Mouse (Mus musculus) MEL (cell line): Measurements from ENCODE around the gene Asb8. TPM values are rescaled to one million over a fixed set of nuclear protein-coding genes. Genes with fewer than 3 reads are reported as not detected.
A peak's percentile ranks its signal among the peaks of the same experiment; 100 is the strongest.

Experiments
- DNase-seq: peaks from one replicate; pipeline ENCODE4 v3.0.0; 2011; ENCODE audit warnings: low read depth, low spot score
- H3K27ac ChIP-seq: 2 replicates; pipeline ENCODE4 v1.5.1; 2012; ENCODE audit warnings: low read depth, mild to moderate bottlenecking, control low read depth, low read length, moderate library complexity; ENCODE audit not compliant: control insufficient read depth
- H3K27me3 ChIP-seq, 2 experiments: fragments of 150-350 bp in 1 of 2; sonication (generic) in 1 of 2; 2 replicates each; pipeline ENCODE4 v1.6.1; 2012; ENCODE audit warnings: low read length in 2 of 2, mild to moderate bottlenecking in 2 of 2, improper control_type of control experiment in 1 of 2, moderate library complexity in 1 of 2; ENCODE audit not compliant: insufficient read depth in 2 of 2, control insufficient read depth in 1 of 2
- H3K36me3 ChIP-seq, 2 experiments: 2 replicates each; pipeline ENCODE4 v1.6.1; 2012 to 2014; ENCODE audit warnings: low read length in 2 of 2, improper control_type of control experiment in 1 of 2, inconsistent platforms in 1 of 2, mild to moderate bottlenecking in 1 of 2; ENCODE audit not compliant: insufficient read depth in 2 of 2, control insufficient read depth in 1 of 2
- H3K4me1 ChIP-seq, 2 experiments: fragments of 150-350 bp in 1 of 2; sonication (generic) in 1 of 2; 2 replicates each; pipeline ENCODE4 v1.6.1; 2012; ENCODE audit warnings: low read length in 2 of 2, improper control_type of control experiment in 1 of 2, mild to moderate bottlenecking in 1 of 2; ENCODE audit not compliant: insufficient read depth in 2 of 2, control insufficient read depth in 1 of 2
- H3K4me3 ChIP-seq, 2 experiments: fragments of 150-350 bp in 1 of 2; sonication (generic) in 1 of 2; 2 replicates each; pipeline ENCODE4 v1.5.1; 2012; ENCODE audit warnings: low read depth in 2 of 2, low read length in 2 of 2, mild to moderate bottlenecking in 2 of 2, moderate library complexity in 2 of 2, control low read depth in 1 of 2, improper control_type of control experiment in 1 of 2; ENCODE audit not compliant: control insufficient read depth in 1 of 2, insufficient read depth in 1 of 2
- H3K79me2 ChIP-seq: 2 replicates; pipeline ENCODE4 v1.6.1; 2012; ENCODE audit warnings: mild to moderate bottlenecking, low read length, moderate library complexity; ENCODE audit not compliant: control insufficient read depth, poor library complexity, insufficient read depth
- H3K9ac ChIP-seq: 2 replicates; pipeline ENCODE4 v1.6.1; 2012; ENCODE audit warnings: low read depth, mild to moderate bottlenecking, control low read depth, low read length, moderate library complexity; ENCODE audit not compliant: control insufficient read depth, poor library complexity, severe bottlenecking
- H3K9me3 ChIP-seq: fragments of 150-350 bp; sonication (generic); replicated peaks from 2 replicates; pipeline ENCODE4 v1.6.1; 2012; ENCODE audit warnings: mild to moderate bottlenecking, low read length, improper control_type of control experiment, moderate library complexity; ENCODE audit not compliant: insufficient read depth
- CHD1 ChIP-seq: IDR thresholded peaks from 2 replicates; pipeline ENCODE4 v1.6.1; 2012; ENCODE audit warnings: low read depth, mild to moderate bottlenecking, inconsistent platforms, low read length, improper control_type of control experiment
- CHD2 ChIP-seq: IDR thresholded peaks from 2 replicates; pipeline ENCODE4 v1.6.1; 2011; ENCODE audit warnings: low read length, improper control_type of control experiment
- CTCF ChIP-seq, 3 experiments: IDR thresholded peaks in 2 of 3; conservative IDR thresholded peaks in 1 of 3; 2 replicates each; pipeline ENCODE4 v1.5.1; 2011 to 2012; ENCODE audit warnings: low read length in 3 of 3, low read depth in 2 of 3, mild to moderate bottlenecking in 2 of 3, improper control_type of control experiment in 1 of 3, inconsistent platforms in 1 of 3, mixed read lengths in 1 of 3, moderate library complexity in 1 of 3; ENCODE audit not compliant: control insufficient read depth in 1 of 3, insufficient read depth in 1 of 3, poor library complexity in 1 of 3, severe bottlenecking in 1 of 3
- EP300 ChIP-seq, 2 experiments: IDR thresholded peaks; 2 replicates each; pipeline ENCODE4 v1.6.1; 2011; ENCODE audit warnings: improper control_type of control experiment in 2 of 2, low read length in 2 of 2, low read depth in 1 of 2, mild to moderate bottlenecking in 1 of 2
- JUND ChIP-seq: IDR thresholded peaks from 2 replicates; pipeline ENCODE4 v1.6.1; 2011; ENCODE audit warnings: low read depth, mild to moderate bottlenecking, improper control_type of control experiment, low read length
- MAFK ChIP-seq: IDR thresholded peaks from 2 replicates; pipeline ENCODE4 v1.6.1; 2011; ENCODE audit warnings: low read depth, mild to moderate bottlenecking, low read length, improper control_type of control experiment, borderline replicate concordance
- MEF2A ChIP-seq: IDR thresholded peaks from 2 replicates; pipeline ENCODE4 v1.6.1; 2014; ENCODE audit warnings: low read depth, mild to moderate bottlenecking, inconsistent platforms, low read length, improper control_type of control experiment; ENCODE audit not compliant: poor library complexity, insufficient replicate concordance, severe bottlenecking; ENCODE audit errors: extremely low read depth
- MYC ChIP-seq: IDR thresholded peaks from 2 replicates; pipeline ENCODE4 v1.6.1; 2011; ENCODE audit warnings: low read depth, mild to moderate bottlenecking, low read length, improper control_type of control experiment, moderate library complexity
- NELFE ChIP-seq: IDR thresholded peaks from 2 replicates; pipeline ENCODE4 v1.6.1; 2011; ENCODE audit warnings: low read depth, low read length, improper control_type of control experiment
- POLR2AphosphoS5 ChIP-seq: IDR thresholded peaks from 2 replicates; pipeline ENCODE4 v1.6.1; 2012; ENCODE audit warnings: low read depth, borderline replicate concordance, mild to moderate bottlenecking, inconsistent platforms, low read length, moderate library complexity, mixed read lengths
- RAD21 ChIP-seq: IDR thresholded peaks from 2 replicates; pipeline ENCODE4 v1.6.1; 2011; ENCODE audit warnings: mild to moderate bottlenecking, low read depth, low read length, improper control_type of control experiment
- RCOR1 ChIP-seq: IDR thresholded peaks from 2 replicates; pipeline ENCODE4 v1.6.1; 2012; ENCODE audit warnings: low read depth, mild to moderate bottlenecking, inconsistent platforms, low read length, improper control_type of control experiment
- SIN3A ChIP-seq: IDR thresholded peaks from 2 replicates; pipeline ENCODE4 v1.6.1; 2012; ENCODE audit warnings: low read length, improper control_type of control experiment, inconsistent platforms
- SMC3 ChIP-seq: IDR thresholded peaks from 2 replicates; pipeline ENCODE4 v1.6.1; 2011; ENCODE audit warnings: low read depth, low read length, improper control_type of control experiment
- TAL1 ChIP-seq: IDR thresholded peaks from 2 replicates; pipeline ENCODE4 v1.6.1; 2012; ENCODE audit warnings: mild to moderate bottlenecking, inconsistent platforms, low read length, moderate library complexity, mixed read lengths
- UBTF ChIP-seq: IDR thresholded peaks from 2 replicates; pipeline ENCODE4 v1.6.1; 2012; ENCODE audit warnings: low read depth, mild to moderate bottlenecking, inconsistent platforms, low read length, improper control_type of control experiment, moderate library complexity, borderline replicate concordance; ENCODE audit not compliant: insufficient read depth
- USF1 ChIP-seq: IDR thresholded peaks from 2 replicates; pipeline ENCODE4 v1.6.1; 2014; ENCODE audit warnings: low read depth, mild to moderate bottlenecking, inconsistent platforms, low read length, improper control_type of control experiment, moderate library complexity
- USF2 ChIP-seq, 2 experiments: IDR thresholded peaks; 2 replicates each; pipeline ENCODE4 v1.6.1; 2011 to 2012; ENCODE audit warnings: improper control_type of control experiment in 2 of 2, low read length in 2 of 2, borderline replicate concordance in 1 of 2, inconsistent platforms in 1 of 2, low read depth in 1 of 2, mild to moderate bottlenecking in 1 of 2; ENCODE audit not compliant: insufficient read depth in 1 of 2
- ZMIZ1 ChIP-seq: IDR thresholded peaks from 2 replicates; pipeline ENCODE4 v1.6.1; 2012; ENCODE audit warnings: low read depth, mild to moderate bottlenecking, inconsistent platforms, low read length, improper control_type of control experiment, moderate library complexity
- polyA plus RNA-seq, 2 experiments: library from polyadenylated mRNA; stranded (reverse) in 1 of 2; unstranded in 1 of 2; fragments of >175 nt in 1 of 2; fragments of >200 nt in 1 of 2; gene quantifications; 2 replicates each; pipeline versions ENCODE4 v1.2.1 to v1.2.4; 2012; ENCODE audit warnings: low replicate concordance in 2 of 2, low read depth in 1 of 2; ENCODE audit not compliant: insufficient read length in 2 of 2, insufficient read depth in 1 of 2, missing spikeins in 1 of 2
- total RNA-seq: library from RNA; depleted of rRNA; stranded (reverse); fragments of 300-350 nt; gene quantifications from 2 replicates; pipeline ENCODE4 v1.2.3, GENCODE M21; 2012; rRNA removed

The Asb8 gene
- total RNA-seq (28.7 and 33.1 TPM in 2 replicates), polyA plus RNA-seq (10 to 100 TPM in 1 of 2 experiments, not detected in 1; 38.2 TPM)

DNA sequence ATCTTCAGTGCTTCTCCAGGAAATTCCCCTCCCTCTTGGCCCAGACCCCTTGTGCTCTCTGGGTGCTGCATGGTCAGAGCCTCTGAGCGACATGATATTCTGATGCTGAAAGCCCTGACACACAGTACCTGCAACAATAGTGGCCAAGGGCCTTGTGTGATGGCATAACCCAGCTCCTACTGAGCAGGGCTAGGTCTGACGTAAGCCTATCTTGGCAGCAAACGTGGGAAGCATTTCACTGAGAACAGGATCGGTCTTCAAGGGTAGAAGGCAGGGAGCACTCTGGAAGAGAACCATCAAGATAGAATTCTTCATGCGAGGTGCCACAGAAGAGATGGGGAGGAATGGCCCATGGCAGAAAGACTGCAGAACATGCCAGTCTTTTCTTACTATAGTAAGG is at the start of gene Asb8:
Gene Asb8 (minus strand): TSS at position 101 of the 400 bp plus-strand sequence.
- no peaks in the 10 kb centered on the region for H3K36me3 ChIP-seq
- no peak within 1 kb of the TSS for H3K4me3 ChIP-seq
- no peak within 1 kb of the TSS for H3K9ac ChIP-seq
- no peak for DNase-seq
- H3K27me3 ChIP-seq, result peaks cover 23 to 39% of the 10 kb centered on the region in 2 experiments
- no peaks in the 10 kb centered on the region for H3K9me3 ChIP-seq
- no peak within 1 kb of the TSS for H3K27ac ChIP-seq
- H3K79me2 ChIP-seq, result no peaks in the 10 kb centered on the region
- no peak for TF ChIP-seq SMC3
- TF ChIP-seq RCOR1, result no peak
- TF ChIP-seq CHD2, result no peak
- TF ChIP-seq USF1, result no peak
- no peak for TF ChIP-seq NELFE
- TF ChIP-seq POLR2AphosphoS5, result no peak
- TF ChIP-seq SIN3A, result no peak
- no peak for TF ChIP-seq CTCF (IDR thresholded peaks at IDR 0.05 in 2 of 3, conservative IDR thresholded peaks at IDR 0.05 in 1 of 3; ENCODE audit: control insufficient read depth in 1 of 3, insufficient read depth in 1 of 3, low read depth in 2 of 3, low read length in 3 of 3, poor library complexity in 1 of 3, severe bottlenecking in 1 of 3)
- no peak for TF ChIP-seq CHD1
- no peaks in the 10 kb centered on the region for H3K4me1 ChIP-seq

DNA sequence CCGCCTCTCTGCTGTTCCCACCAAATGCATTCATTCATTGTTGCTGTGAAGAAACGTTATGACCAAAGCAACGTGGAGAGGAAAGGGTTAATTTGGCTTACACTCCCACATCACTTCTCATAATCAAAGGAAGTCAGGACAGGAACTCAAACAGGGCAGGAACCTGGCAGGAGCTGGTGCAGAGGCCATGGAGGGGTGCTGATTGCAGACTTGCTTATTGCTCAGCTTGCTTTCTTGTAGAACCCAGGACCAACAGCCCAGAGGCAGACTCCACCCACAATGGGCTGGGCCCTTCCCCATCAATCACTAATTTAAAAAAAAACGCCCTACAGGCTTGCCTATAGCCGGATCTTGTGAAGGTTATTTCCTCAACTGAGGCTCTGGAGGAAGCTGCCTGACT is 48.7 kb upstream of the Asb8 start:
- H3K9ac ChIP-seq, result no peak overlapping the region
- no peaks in the 10 kb centered on the region; a peak in 1 of 4 replicates for H3K36me3 ChIP-seq
- no peaks in the 10 kb centered on the region for H3K9me3 ChIP-seq
- H3K27me3 ChIP-seq, result peaks cover 7 to 10% of the 10 kb centered on the region in 2 experiments
- H3K4me1 ChIP-seq, result peaks cover 0 to 11% of the 10 kb centered on the region in 2 experiments; a peak in 2 of 4 replicates
- H3K4me3 ChIP-seq, result no peak overlapping the region
- H3K27ac ChIP-seq, result no peak overlapping the region
- no peaks in the 10 kb centered on the region for H3K79me2 ChIP-seq
- peak; percentile 16 for DNase-seq
- no peak for TF ChIP-seq JUND
- no peak for TF ChIP-seq CHD2
- no peak for TF ChIP-seq POLR2AphosphoS5
- TF ChIP-seq MAFK, result no peak
- TF ChIP-seq UBTF, result no peak
- no peak for TF ChIP-seq MEF2A
- TF ChIP-seq ZMIZ1, result no peak
- TF ChIP-seq EP300 (IDR thresholded peaks at IDR 0.05; ENCODE audit: low read depth in 1 of 2, low read length in 2 of 2), result no peak
- TF ChIP-seq RAD21, result no peak
- no peak for TF ChIP-seq MYC
- no peak for TF ChIP-seq USF2 (IDR thresholded peaks at IDR 0.05; ENCODE audit: borderline replicate concordance in 1 of 2, insufficient read depth in 1 of 2, low read depth in 1 of 2, low read length in 2 of 2)
- no peak for TF ChIP-seq SIN3A
- TF ChIP-seq TAL1, result no peak
